Mouse (Mus musculus): ENCODE measurements at regions not wholly inside any gene's neighbourhood (a gene's known extent, or its start where the extent isn't known, plus 50 kb on each side); places are given as distances from the start of the nearest gene placed in this dataset.
"Not testable (repeated sequence)": the region's sequence is repeated elsewhere in the genome, so short reads cannot be mapped to it uniquely, and the experiment has no call there.

DNA sequence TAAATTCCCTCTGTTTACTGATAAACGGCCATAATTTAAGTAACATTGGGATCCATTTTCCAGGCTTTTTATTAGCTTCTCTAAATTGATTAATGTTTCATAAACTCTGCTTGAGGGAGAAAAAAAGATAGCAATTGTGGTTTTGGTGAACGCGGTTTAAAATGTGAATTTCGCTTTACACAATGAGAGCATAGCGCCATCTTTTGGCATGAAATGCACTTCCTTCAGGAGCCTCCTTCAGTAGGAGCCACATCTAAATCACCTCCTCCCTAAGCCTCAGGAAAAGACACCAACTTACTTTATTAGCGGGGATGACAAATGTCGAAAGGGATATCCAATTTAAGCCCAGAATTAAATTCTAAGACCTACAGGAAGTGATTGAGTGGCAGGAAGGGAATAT, 309.1 kb downstream of the Trib2 start:
- ATAC-seq (ENCODE audit: extremely low read depth, insufficient number of reproducible peaks, low FRiP score, poor library complexity, severe bottlenecking) = no peak

DNA sequence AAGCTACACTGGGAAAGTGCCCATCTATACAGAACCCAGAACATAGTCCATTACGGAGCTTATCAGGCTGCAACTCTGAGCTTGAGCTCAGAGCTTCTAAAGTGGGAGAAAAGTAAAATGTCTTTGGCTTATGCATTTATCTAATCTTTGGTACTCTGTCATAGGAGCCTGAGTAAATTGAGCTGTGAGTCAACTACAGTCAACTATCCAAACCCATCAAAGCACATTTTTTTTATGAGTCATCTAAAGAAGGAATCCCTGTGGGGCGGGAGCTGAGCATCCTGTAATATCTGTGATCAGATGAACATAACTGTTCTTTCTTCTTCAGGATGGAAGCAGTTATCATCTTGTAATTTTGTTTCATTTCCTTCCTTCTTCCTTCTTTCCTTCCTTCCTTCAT, 323.1 kb downstream of the Trib2 start:
- no peak for ATAC-seq (ENCODE audit: extremely low read depth, insufficient number of reproducible peaks, low FRiP score, poor library complexity, severe bottlenecking)

DNA sequence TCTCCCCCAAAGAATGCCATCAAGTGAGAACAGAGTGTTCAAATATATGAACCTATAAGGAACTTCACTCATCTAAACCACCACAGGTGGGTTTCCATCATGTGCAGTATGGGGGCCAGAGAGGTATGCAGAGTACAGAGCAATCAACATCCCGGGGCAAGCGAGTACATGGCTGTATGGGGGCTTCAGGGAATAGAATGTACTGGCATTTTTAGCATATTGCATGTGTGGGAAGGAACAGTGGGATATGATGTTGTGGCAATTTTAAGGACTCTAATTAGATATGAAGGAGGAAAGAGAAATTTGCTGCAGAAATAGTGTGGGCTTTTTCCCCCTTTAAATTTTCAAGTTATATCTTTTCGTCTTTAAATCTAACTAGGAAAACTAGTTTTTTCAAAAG, 344.0 kb downstream of the Trib2 start:
- no peak for ATAC-seq (ENCODE audit: extremely low read depth, insufficient number of reproducible peaks, low FRiP score, poor library complexity, severe bottlenecking)

DNA sequence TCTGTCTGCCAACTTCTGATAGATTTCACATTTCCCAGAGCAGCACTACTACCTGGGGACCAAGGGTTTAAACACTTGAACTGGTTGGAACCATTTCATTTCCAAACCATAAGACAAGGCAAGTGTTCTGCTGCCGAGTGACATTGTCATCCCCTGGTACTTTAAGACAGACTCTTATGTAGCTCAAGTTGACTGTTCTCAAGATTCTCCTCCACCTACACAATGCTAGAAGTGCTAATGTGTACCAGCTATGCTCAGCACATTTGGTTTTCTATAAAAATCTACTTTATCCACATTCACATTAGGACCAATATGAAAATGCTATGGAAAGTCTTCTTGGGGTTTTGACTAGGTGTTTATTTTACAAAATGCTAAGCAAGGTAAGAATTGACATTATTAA, 357.3 kb downstream of the Trib2 start:
- ATAC-seq (ENCODE audit: extremely low read depth, insufficient number of reproducible peaks, low FRiP score, poor library complexity, severe bottlenecking) = no peak

DNA sequence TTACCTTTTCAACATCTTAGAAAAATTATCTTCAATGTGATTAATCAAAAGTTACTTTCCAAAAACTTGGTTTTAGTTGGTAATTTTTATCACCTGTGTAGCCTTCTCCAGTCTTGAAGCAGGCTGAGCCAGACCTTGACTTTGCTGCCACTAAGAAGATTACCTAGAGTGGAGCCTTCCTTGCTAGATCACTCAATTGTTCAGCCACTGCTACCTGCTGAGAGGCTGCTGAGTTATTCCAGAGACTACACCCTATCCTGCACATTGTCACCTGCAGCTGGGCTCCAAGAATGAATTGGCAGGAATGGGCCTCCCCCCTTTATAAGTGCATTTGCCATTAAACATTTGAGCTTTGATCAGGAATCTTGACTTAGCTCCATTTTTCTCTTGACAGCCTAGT, 360.4 kb downstream of the Trib2 start:
- ATAC-seq (ENCODE audit: extremely low read depth, insufficient number of reproducible peaks, low FRiP score, poor library complexity, severe bottlenecking) = not testable (repeated sequence)

DNA sequence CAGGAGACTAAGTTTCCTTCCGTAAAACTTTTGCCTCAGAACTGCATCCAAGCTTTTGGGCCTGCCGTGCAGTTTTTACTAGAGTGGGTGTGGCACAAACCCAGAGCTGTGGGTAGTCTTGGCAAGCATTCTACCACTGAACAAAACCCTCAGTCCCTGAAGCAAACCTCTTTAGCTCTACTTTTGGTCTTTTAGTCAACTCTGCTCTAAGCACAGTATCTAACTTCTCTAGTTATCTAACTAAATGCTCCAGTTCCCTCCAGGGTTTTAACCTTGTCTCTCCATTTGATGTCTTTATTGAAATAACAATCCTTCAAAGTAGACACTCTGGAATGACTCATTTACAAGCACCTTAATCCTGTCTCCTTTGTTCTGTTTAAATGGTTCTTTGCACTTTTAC, 361.0 kb downstream of the Trib2 start:
- no peak for ATAC-seq (ENCODE audit: extremely low read depth, insufficient number of reproducible peaks, low FRiP score, poor library complexity, severe bottlenecking)

DNA sequence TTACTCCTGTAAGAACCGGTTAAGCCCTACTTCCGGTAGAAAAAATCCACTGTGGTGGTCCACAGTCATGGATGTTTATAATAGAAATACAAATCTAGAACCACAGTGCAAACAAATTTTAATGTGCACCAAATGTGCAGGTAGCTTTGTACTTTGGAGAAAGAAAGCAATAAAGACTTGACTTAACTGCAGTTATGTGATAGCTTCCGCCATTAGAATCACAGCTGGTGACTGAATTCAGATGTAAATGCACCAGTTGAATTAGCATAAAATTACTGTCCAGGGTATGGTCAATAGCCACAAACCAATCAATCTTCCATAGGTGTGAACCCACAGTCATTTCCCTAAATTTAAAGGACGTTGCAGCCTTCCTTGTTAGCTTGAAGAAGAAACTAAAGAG, 367.2 kb downstream of the Trib2 start:
- ATAC-seq (ENCODE audit: extremely low read depth, insufficient number of reproducible peaks, low FRiP score, poor library complexity, severe bottlenecking) = no peak

DNA sequence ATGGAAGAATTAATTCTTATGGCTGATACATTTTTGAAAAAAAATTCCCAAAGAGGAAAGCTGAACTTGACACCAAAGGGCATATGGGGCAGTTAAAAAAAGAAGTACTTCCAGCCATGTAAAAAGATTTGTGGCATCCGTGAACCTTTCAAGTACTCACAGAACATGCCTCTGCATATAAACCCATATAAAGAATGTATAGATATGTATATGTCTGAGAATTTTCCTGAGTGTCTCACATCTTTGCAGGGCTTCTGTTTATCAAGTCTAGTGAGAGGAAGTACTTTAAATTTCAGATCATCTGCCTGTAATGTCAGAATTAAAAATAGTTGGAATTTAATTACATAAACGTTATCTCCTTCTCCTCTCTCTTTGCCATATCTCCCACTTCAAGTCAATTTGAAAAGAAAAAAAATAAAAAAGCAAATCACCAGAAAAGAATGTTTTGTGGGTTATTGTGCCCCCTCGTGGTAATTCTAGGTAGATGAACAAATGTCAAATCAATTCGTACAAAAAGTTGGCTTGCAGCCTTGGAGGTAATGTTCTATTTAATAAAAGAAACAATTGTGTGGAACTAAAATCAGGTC, 400.4 kb downstream of the Trib2 start:
- no peak for ATAC-seq (ENCODE audit: extremely low read depth, insufficient number of reproducible peaks, low FRiP score, poor library complexity, severe bottlenecking)

DNA sequence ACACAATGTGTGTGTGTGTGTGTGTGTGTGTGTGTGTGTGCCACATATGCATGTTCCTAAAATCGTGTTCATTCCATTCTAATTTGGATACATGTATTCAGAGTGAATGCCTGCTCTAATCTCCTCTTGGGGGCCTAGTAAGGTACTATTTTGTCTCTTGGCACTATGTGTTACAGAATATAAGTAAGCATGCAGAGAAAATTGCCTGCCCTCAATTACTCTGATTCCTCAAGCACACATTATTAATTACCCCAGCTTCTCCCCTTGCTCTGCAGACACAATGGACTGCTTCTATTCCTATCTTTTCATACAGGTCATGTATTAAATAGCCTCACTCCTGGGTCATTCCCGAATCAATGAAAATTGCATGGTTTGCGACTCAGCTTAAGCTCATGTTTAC, 406.3 kb downstream of the Trib2 start:
- no peak for ATAC-seq (ENCODE audit: extremely low read depth, insufficient number of reproducible peaks, low FRiP score, poor library complexity, severe bottlenecking)

DNA sequence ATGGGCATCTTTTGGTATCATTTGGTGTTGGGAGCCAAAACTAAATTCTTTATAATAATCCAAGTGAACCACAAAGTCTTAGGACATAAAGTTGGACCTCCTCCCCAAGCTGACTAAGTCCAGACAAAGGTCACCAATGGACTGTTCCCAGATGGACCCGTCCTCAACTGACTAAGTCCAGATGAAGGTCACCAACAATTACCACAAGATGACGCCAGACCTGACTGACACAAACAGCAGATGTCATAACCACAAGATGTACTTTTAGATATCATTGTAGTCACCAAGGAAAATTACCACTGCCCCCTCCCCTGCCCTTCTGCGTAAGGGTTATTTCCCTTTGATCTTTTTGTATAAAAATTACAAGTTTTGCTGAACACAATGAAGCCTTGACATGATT, 409.1 kb downstream of the Trib2 start:
- not testable (repeated sequence) for ATAC-seq (ENCODE audit: extremely low read depth, insufficient number of reproducible peaks, low FRiP score, poor library complexity, severe bottlenecking)

DNA sequence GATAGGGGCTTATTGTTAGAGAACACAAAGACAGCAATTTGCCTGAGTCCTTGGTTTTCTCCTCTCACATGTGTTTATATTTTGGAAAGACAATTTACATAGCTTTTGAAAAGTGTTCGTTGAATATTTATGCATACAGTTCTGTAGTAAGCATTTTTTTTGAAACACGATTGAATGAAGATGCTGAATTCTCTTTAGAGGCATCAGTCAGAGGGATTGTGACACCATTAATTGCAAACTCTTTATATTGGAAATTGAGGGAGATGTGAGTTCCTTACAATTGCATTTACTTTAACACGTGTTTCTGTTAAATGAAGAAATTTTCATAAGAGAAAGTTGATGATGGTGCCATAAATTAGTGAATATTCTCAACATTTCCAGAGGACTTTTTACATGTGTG, 424.1 kb downstream of the Trib2 start:
- no peak for ATAC-seq (ENCODE audit: extremely low read depth, insufficient number of reproducible peaks, low FRiP score, poor library complexity, severe bottlenecking)

DNA sequence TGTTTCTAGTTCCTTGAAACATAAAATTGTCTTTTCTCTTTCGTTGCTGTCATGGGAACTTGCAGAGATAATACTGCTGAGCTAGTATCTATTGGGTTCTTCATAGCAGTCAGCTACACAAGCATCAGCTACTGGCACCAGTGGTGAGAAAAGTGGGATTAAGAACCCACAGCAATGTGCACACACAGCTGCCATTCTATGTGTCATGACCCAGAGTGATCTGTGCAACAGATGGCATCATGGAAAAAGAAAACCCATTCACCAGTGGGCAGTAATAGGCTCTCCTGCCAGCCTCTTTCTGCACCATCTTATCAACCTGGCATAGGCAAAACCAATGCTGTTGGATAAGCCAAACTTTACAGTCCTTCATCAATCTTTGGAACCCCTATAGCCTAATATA, 428.1 kb downstream of the Trib2 start:
- no peak for ATAC-seq (ENCODE audit: extremely low read depth, insufficient number of reproducible peaks, low FRiP score, poor library complexity, severe bottlenecking)

DNA sequence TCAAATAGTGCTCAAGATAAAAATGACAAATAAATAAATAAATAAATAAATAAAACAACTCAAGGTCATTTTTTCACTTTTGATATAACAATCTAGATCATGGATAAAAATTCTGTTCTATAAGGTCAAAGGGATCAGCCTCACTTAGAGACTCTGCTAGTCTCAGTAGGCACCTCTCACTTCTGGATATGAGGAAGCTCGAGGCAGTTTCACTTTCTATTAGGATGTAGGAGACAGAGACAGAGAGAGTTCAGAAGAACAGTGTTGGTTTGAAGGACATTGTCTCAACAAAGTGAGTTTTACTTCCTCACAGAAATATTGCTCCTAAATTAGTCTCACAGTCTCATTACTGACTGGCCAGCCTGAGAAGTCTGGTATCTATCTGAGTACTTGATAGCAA, 458.9 kb downstream of the Trib2 start:
- ATAC-seq (ENCODE audit: extremely low read depth, insufficient number of reproducible peaks, low FRiP score, poor library complexity, severe bottlenecking) = no peak

DNA sequence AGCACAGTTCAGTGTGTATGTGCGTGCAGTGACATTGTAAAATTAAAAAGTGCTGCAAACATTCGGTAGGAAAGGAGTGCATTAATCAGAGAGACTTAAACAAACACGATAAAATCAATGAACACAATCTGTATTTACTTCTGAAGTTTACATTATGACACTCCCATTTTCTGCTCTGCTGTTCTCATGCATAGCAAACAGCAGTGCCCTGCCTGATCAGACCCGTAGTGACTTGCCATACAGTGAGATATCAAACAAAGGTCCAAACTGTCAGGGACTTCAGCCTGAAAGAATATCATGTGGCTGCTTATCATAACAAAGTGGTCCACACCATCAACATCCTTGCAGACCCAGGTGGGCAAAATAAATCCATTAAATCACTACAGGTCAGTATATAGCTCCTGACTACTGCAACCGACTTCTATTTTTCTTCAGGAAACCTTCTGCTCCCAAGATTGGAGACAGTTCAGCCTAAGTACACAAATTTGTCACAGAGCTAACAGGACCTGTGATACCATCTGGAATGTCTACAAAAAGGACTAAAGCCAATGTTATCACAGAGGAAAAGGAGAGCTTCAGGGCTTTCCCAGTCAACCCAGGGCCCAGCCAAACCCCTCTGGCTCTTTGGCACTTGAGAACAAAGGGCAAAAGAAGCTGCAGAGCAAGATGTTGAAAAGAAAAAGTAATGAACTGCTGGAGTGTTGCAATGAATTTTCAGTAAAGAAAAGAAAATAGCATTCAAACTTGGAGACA, 495.8 kb downstream of the Trib2 start:
- ATAC-seq (ENCODE audit: extremely low read depth, insufficient number of reproducible peaks, low FRiP score, poor library complexity, severe bottlenecking) = no peak

DNA sequence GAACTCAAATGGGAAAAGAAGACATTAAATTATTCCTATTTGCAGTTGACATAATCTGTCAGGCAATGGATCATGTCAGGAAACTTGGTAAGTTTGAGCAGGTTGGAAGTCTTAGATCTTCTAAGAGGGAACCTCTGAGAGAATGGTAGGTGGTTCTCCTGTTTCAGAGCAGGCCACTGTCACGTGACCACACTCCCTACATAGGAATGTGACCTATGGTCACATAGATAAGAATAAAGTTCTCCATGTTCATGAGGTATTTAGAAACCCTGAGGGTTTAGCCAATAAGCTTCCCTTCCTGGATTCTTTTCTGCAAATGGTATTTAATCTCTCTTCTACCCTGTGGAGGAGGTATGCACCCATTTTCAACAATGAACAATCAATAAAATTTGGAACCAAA, 497.1 kb downstream of the Trib2 start:
- no peak for ATAC-seq (ENCODE audit: extremely low read depth, insufficient number of reproducible peaks, low FRiP score, poor library complexity, severe bottlenecking)

DNA sequence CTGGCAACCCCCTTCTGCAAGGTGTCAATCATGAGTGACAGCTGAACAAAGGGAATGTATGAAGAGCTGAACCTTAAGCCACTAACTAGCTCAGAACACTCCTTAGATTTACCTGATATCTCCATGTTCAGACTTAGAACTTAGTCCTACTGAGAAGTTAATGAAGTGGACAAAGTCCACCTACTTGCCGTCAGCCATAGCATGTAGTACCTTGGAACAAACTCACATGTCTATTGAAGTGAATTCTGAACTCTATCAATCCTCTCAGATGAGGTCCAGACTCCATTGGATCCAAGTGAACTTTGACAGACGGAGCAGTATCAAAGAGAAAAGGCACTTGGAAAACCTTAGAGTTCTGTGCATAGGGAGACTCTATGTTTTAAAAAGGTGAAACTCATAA, 521.8 kb downstream of the Trib2 start:
- ATAC-seq (ENCODE audit: extremely low read depth, insufficient number of reproducible peaks, low FRiP score, poor library complexity, severe bottlenecking) = no peak

DNA sequence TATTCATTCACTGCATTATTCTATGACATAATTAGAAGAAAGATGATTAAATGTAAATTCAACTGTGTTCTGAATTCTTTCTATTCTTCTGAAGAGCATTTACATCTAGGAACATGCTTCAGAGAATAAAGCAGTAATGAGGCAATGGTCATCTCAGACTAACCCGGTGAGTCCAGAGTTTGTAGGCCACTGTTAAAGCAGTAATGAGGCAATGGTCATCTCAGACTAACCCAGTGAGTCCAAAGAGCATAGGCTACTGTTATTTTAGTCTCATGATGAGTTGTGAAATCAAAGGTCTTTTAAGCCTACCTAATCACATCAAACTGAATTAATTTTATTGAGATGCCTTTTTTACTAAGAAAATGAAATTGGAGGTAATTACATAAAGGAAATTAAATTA, 554.6 kb downstream of the Trib2 start:
- ATAC-seq (ENCODE audit: extremely low read depth, insufficient number of reproducible peaks, low FRiP score, poor library complexity, severe bottlenecking) = no peak

DNA sequence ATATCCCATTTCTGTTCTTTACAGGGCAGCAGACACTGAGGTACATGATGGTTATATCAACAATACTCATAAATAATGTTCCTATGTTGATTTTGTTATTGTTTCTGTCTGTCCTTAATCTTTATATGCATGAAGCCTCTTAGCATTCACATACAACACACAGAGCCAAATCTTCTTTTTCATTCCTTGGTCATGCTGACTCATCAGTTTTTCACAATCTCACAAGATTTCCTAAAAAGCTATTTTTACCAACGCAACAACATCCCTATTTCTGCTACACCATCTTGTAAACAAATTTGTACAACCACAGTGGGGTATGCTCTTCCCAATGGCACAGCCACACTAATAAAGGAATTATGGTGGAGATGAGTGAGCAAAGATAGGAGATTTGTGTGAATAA, 555.1 kb downstream of the Trib2 start:
- no peak for ATAC-seq (ENCODE audit: extremely low read depth, insufficient number of reproducible peaks, low FRiP score, poor library complexity, severe bottlenecking)

DNA sequence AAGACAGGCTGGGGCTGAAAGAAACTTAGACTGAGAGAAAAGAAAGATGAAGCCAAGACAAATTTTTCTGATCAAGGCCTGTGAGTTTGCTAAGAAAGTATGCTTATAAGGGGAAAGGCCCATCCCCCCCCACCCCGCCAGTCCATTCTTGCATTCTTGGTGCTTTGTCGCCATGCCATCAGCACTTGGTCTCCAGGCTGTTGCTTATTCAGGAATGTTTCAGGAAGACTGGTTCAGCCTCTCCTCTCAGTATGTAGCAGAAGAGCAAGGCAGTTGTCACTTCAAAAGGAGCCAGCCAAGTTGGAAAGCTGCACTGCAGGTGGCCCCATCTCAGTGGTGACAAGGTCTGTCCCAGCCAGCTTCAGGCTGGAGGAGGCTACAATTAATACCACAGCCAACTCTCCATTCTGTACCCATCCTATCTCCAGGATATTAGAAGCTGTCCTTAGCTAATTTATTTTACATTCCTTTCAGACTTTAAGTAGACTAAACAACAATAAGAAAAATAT, 555.8 kb downstream of the Trib2 start:
- ATAC-seq (ENCODE audit: extremely low read depth, insufficient number of reproducible peaks, low FRiP score, poor library complexity, severe bottlenecking) = no peak

DNA sequence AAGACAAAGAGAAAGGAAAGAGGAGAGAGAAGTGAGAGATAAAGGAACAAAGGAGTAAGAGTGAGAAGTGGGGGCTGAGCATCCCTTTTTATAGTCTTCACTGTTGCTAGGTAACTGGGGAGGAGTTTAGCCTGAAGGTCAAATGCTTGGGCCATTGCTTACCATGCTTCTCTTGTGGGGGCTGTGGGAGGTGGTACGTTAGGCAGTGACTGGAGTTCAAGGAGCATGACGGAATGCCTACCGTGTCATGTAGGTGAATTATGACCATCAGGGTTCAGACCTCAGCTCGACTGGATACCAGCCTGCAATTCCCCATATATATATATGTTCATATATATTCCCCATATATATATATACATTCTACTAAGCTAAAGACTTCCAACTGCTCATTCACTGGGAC, 571.8 kb downstream of the Trib2 start:
- no peak for ATAC-seq (ENCODE audit: extremely low read depth, insufficient number of reproducible peaks, low FRiP score, poor library complexity, severe bottlenecking)
